Mouse (Mus musculus): ENCODE data around the gene Socs2. TPM values are rescaled to one million over a fixed set of nuclear protein-coding genes. Genes with fewer than 3 reads are reported as not detected.

Socs2 gene
- polyA plus RNA-seq, 1 experiment from 2014 or later: 52.5 TPM

DNA sequence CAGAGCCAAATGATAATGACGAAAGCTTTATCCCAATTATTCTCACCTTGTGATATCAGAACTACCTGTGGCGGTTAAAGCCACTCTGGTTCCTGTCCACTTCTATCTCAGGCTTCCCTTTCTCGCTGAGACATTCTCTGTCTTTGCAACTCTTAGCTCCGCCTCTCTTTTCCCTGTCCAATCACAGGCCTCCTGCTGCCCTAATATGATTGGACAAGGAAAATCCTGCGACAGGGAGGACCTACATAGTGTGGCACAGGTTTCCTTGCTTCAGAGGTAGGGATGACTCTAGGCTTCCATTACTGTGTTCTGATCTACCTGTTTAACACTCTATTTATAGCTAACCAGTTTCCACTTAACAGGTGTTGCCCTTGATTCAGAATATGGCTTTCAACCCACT lies 36.3 kb upstream of the Socs2 start:
- ATAC-seq (replicated peaks; ENCODE audit: low FRiP score) (no peak), DNase-seq (ENCODE audit: low spot score) (no peak)
- no peaks in the 10 kb centered on the region for H3K27me3 ChIP-seq (ENCODE audit: control insufficient read depth, insufficient read depth, low read length)
- H3K9me3 ChIP-seq (ENCODE audit: control insufficient read depth, low read length): no peaks in the 10 kb centered on the region
- no peak overlapping the region for H3K4me3 ChIP-seq (ENCODE audit: low read depth, low read length)
- no peak overlapping the region for H3K27ac ChIP-seq (ENCODE audit: low read depth, low read length)
- no peaks in the 10 kb centered on the region for H3K4me1 ChIP-seq (replicated peaks; ENCODE audit: control insufficient read depth, insufficient read depth, low read length)
- no peaks in the 10 kb centered on the region for H3K36me3 ChIP-seq (ENCODE audit: control insufficient read depth, insufficient read depth, low read length)
- H3K4me2 ChIP-seq (ENCODE audit: low read depth, low read length, severe bottlenecking): no peak overlapping the region
- no peak overlapping the region for H3K9ac ChIP-seq (ENCODE audit: low read length)
- WGBS: 89% methylated on average over 5 of the region's 5 CpGs

DNA sequence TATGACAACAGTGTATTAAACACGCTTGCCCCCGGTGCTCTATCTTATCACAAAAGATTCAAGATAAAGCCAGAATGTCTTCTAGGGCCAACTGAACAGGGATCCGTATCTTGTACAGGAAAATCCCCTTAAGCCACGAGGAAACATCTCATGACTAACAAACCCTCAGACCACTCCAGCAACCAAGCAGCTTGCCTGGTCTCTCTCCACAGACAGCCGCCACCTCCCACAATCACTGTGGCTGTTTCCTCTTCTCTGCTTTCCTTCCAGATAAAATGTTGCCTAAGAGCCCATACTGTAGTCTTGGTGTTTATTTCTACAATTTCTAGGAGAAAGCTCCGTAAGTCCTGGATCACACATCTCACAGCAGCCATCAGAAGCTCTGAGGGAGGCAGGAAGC lies 32.1 kb upstream of the Socs2 start:
- Histone ChIP-seq H3K9me3 (ENCODE audit: control insufficient read depth, low read length) (no peaks in the 10 kb centered on the region), H3K9ac (ENCODE audit: low read length) (no peak overlapping the region), H3K4me2 (ENCODE audit: low read depth, low read length, severe bottlenecking) (no peak overlapping the region), H3K4me3 (ENCODE audit: low read depth, low read length) (no peak overlapping the region), H3K27me3 (ENCODE audit: control insufficient read depth, insufficient read depth, low read length) (no peaks in the 10 kb centered on the region), H3K27ac (ENCODE audit: low read depth, low read length) (no peak overlapping the region), H3K4me1 (replicated peaks; ENCODE audit: control insufficient read depth, insufficient read depth, low read length) (no peaks in the 10 kb centered on the region), H3K36me3 (ENCODE audit: control insufficient read depth, insufficient read depth, low read length) (no peaks in the 10 kb centered on the region)
- no peak for DNase-seq (ENCODE audit: low spot score)
- 93% methylated on average over 6 of the region's 6 CpGs for WGBS
- ATAC-seq (replicated peaks; ENCODE audit: low FRiP score): no peak

DNA sequence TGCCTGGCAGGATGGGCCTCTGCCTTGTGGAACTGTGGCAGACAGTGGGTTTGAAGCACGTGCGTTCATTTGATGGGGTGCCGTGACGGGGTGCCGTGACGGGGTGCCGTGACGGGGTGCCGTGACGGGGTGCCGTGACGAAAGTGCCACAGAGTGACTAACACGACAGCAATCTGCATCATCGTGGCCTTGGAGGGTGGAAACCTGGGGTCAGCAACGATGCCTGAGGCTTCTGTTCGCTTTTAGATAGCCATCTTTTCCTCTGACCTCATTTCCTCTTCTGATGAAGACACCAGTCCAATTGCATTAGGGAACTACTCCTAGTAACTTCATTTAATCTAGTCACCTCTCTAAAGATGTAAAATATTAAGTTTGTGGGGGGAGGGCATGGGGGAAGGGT lies 31.0 kb upstream of the Socs2 start:
- H3K36me3 ChIP-seq (ENCODE audit: control insufficient read depth, insufficient read depth, low read length): no peaks in the 10 kb centered on the region
- WGBS: 94% methylated on average over 16 of the region's 16 CpGs
- H3K9ac ChIP-seq (ENCODE audit: low read length): no peak overlapping the region
- H3K4me1 ChIP-seq (replicated peaks; ENCODE audit: control insufficient read depth, insufficient read depth, low read length): no peaks in the 10 kb centered on the region
- H3K27me3 ChIP-seq (ENCODE audit: control insufficient read depth, insufficient read depth, low read length): no peaks in the 10 kb centered on the region
- DNase-seq (ENCODE audit: low spot score) (no peak), ATAC-seq (replicated peaks; ENCODE audit: low FRiP score) (no peak)
- no peak overlapping the region for H3K4me2 ChIP-seq (ENCODE audit: low read depth, low read length, severe bottlenecking)
- H3K4me3 ChIP-seq (ENCODE audit: low read depth, low read length): no peak overlapping the region
- H3K9me3 ChIP-seq (ENCODE audit: control insufficient read depth, low read length): no peaks in the 10 kb centered on the region
- no peak overlapping the region for H3K27ac ChIP-seq (ENCODE audit: low read depth, low read length)

DNA sequence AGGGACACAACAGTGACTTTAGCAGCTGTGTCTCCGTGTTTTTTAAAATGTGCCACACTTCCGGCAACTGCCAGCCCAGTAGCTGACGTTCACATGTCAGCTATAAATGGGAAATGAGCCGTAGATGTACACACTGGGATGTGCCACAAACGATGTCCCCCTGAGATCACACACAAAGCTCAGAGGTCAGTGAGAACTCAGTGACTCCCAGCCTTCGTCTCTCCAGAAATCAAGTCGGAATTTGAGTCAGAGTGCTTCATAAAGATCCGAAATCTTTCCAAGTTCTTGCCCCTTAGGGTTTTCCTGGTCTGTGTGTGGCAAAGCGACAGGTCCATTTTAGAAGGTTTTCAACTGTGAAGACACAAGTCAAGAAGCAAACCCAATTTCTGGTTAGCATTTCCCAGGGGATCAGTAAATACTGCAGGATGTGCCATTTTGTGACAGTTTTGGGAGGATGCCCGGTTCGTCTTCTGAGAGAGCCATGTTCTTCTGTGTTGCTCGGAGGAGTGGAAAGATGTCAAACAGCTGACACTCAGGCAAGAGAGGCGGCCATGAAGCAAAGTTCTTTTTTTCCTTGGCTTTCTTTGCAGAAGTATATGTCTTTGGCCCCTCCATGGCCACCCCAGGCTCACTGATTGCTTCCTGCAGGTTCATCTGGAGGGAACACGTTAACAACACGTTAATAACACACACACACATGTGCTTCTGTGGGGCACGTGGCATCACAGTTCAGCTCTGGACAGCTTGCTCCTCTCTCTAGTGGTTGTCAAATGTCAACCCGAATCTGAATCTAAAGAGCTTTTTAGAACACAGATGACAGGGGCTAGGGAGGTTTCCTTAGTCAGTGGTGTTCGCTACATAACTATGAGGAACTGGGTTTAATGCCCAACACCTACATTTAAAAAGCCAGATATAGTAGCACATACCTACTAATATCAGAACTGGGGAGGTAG lies 28.4 kb upstream of the Socs2 start:
- H3K36me3 ChIP-seq (ENCODE audit: control insufficient read depth, insufficient read depth, low read length): no peaks in the 10 kb centered on the region
- H3K4me3 ChIP-seq (ENCODE audit: low read depth, low read length): no peak overlapping the region
- no peak overlapping the region for H3K27ac ChIP-seq (ENCODE audit: low read depth, low read length)
- no peaks in the 10 kb centered on the region for H3K27me3 ChIP-seq (ENCODE audit: control insufficient read depth, insufficient read depth, low read length)
- H3K4me1 ChIP-seq (replicated peaks; ENCODE audit: control insufficient read depth, insufficient read depth, low read length): no peaks in the 10 kb centered on the region
- H3K9me3 ChIP-seq (ENCODE audit: control insufficient read depth, low read length): no peaks in the 10 kb centered on the region
- ATAC-seq (replicated peaks; ENCODE audit: low FRiP score): no peak
- DNase-seq (ENCODE audit: low spot score): no peak
- no peak overlapping the region for H3K9ac ChIP-seq (ENCODE audit: low read length)
- 88% methylated on average over 18 of the region's 18 CpGs for WGBS
- H3K4me2 ChIP-seq (ENCODE audit: low read depth, low read length, severe bottlenecking): no peak overlapping the region

DNA sequence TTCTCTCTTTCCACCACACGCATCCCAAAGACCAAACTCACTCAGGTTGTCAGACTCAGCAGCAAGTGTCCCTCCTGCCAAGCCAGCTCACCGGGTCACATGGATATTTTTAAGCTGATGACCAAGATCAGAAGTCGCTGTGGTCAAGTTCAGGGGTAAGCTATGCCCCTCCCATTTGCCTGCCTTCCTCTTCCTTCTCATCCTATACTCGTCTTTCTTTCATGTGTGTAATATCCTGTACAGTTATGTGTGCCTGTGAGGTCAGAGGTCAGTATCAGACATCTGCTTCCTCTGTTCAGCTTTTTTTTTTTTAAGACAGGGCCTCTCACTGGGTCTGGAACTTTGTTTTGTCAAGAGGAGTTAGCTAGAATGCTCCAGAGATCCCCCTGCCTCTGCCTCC lies 25.4 kb upstream of the Socs2 start:
- ATAC-seq (replicated peaks; ENCODE audit: low FRiP score) (no peak), DNase-seq (ENCODE audit: low spot score) (no peak)
- no peak overlapping the region for H3K4me3 ChIP-seq (ENCODE audit: low read depth, low read length)
- no peaks in the 10 kb centered on the region for H3K9me3 ChIP-seq (ENCODE audit: control insufficient read depth, low read length)
- H3K4me1 ChIP-seq (replicated peaks; ENCODE audit: control insufficient read depth, insufficient read depth, low read length): no peaks in the 10 kb centered on the region
- no peak overlapping the region for H3K4me2 ChIP-seq (ENCODE audit: low read depth, low read length, severe bottlenecking)
- H3K36me3 ChIP-seq (ENCODE audit: control insufficient read depth, insufficient read depth, low read length): no peaks in the 10 kb centered on the region
- no peaks in the 10 kb centered on the region for H3K27me3 ChIP-seq (ENCODE audit: control insufficient read depth, insufficient read depth, low read length)
- no peak overlapping the region for H3K27ac ChIP-seq (ENCODE audit: low read depth, low read length)
- 82% methylated on average over 4 of the region's 4 CpGs for WGBS
- H3K9ac ChIP-seq (ENCODE audit: low read length): no peak overlapping the region

DNA sequence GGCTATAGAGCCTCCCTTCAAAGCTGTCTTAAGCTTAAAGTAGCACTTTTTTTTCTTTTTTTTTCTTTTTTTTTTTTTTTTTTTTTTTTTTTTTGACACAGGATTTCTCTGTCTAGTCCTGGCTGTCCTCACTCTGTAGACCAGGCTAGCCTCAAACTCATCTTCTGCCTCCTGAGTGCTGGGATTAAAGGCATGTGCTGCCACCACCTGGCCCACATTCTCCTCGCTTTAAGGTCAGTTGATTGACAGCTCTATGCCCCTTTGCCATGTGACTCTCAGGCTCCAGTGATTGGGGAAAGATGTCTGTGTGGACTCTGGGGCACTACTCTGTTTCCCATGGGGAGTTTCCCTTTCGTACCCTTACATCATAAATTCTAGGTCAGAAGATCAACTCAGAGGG lies 23.6 kb upstream of the Socs2 start:
- no peaks in the 10 kb centered on the region for H3K9me3 ChIP-seq (ENCODE audit: control insufficient read depth, low read length)
- H3K27ac ChIP-seq (ENCODE audit: low read depth, low read length): no peak overlapping the region
- no peak overlapping the region for H3K9ac ChIP-seq (ENCODE audit: low read length)
- ATAC-seq (replicated peaks; ENCODE audit: low FRiP score) (no peak), DNase-seq (ENCODE audit: low spot score) (no peak)
- H3K27me3 ChIP-seq (ENCODE audit: control insufficient read depth, insufficient read depth, low read length): no peaks in the 10 kb centered on the region
- 49% methylated on average over 2 of the region's 2 CpGs for WGBS
- no peak overlapping the region for H3K4me3 ChIP-seq (ENCODE audit: low read depth, low read length)
- no peaks in the 10 kb centered on the region for H3K36me3 ChIP-seq (ENCODE audit: control insufficient read depth, insufficient read depth, low read length)
- no peaks in the 10 kb centered on the region for H3K4me1 ChIP-seq (replicated peaks; ENCODE audit: control insufficient read depth, insufficient read depth, low read length)
- H3K4me2 ChIP-seq (ENCODE audit: low read depth, low read length, severe bottlenecking): no peak overlapping the region

DNA sequence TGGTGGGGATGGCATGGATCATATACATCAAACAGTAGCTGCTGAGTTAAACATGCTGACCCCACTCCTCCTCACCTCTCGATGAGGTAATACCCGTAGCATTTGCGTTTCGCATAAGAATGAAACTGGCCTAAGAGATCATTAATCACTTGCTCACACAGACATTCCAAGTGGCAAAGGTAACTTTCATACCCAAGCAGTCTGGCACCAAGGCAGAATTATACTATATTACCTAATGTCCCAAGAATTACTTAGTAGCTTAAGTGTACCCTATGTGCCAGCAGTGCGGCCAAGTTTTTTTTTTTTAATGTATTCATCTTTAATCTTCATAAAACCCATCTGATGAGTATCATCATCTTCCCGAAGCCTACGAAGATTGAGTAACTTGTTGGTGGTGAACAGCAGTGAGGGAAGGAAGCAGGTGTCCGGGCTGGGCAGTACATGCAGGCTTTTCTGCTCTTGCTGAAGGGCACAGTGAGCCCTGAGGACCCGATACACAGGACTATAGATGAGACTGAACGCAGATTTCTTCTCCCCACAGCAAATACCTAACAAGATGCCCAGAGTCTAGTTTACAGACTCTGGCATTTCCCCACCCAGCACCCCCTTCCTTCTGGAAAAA lies 22.8 kb upstream of the Socs2 start:
- no peak overlapping the region for H3K9ac ChIP-seq (ENCODE audit: low read length)
- no peak for ATAC-seq (replicated peaks; ENCODE audit: low FRiP score)
- WGBS: 94% methylated on average over 10 of the region's 10 CpGs

DNA sequence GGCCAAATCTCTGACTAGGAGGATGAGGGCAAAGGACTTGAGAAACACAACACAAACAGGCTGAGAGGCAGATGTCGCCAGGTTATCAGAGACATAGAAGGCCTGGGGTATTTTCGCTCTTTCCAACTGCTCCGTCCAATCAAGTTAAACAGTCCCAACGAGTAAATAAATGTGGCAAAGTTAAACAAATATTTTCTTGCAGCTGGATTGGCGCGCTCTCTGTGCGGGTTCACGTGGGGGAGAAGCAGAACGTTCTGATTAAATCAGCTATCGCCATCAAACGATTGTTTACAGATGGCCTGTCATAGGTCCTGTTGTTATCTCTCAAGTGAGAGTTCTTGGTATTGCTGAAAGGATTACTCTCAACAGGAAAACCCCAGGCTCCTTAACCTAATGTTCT lies 22.0 kb upstream of the Socs2 start:
- DNase-seq (ENCODE audit: low spot score) (no peak), ATAC-seq (replicated peaks; ENCODE audit: low FRiP score) (no peak)
- Histone ChIP-seq H3K9ac (ENCODE audit: low read length) (no peak overlapping the region), H3K4me2 (ENCODE audit: low read depth, low read length, severe bottlenecking) (no peak overlapping the region), H3K36me3 (ENCODE audit: control insufficient read depth, insufficient read depth, low read length) (no peaks in the 10 kb centered on the region), H3K4me1 (replicated peaks; ENCODE audit: control insufficient read depth, insufficient read depth, low read length) (no peaks in the 10 kb centered on the region), H3K27me3 (ENCODE audit: control insufficient read depth, insufficient read depth, low read length) (no peaks in the 10 kb centered on the region), H3K4me3 (ENCODE audit: low read depth, low read length) (no peak overlapping the region), H3K27ac (ENCODE audit: low read depth, low read length) (no peak overlapping the region), H3K9me3 (ENCODE audit: control insufficient read depth, low read length) (no peaks in the 10 kb centered on the region)
- 82% methylated on average over 11 of the region's 11 CpGs for WGBS

More for the DNA sequence above, 22.8 kb upstream of the Socs2 start:
- Histone ChIP-seq H3K9me3 (ENCODE audit: control insufficient read depth, low read length) (no peaks in the 10 kb centered on the region), H3K4me3 (ENCODE audit: low read depth, low read length) (no peak overlapping the region), H3K27me3 (ENCODE audit: control insufficient read depth, insufficient read depth, low read length) (no peaks in the 10 kb centered on the region), H3K27ac (ENCODE audit: low read depth, low read length) (no peak overlapping the region), H3K4me1 (replicated peaks; ENCODE audit: control insufficient read depth, insufficient read depth, low read length) (no peaks in the 10 kb centered on the region), H3K4me2 (ENCODE audit: low read depth, low read length, severe bottlenecking) (no peak overlapping the region), H3K36me3 (ENCODE audit: control insufficient read depth, insufficient read depth, low read length) (no peaks in the 10 kb centered on the region)
- DNase-seq (ENCODE audit: low spot score): no peak
